Mouse (Mus musculus) brain, embryonic 14.5 days (tissue): ENCODE data around the gene Peli3.
A peak's percentile ranks its signal among the peaks of the same experiment; 100 is the strongest.

ENCODE experiments used
- CTCF ChIP-seq: fragments of 200-500 bp; IDR thresholded peaks from 2 replicates; pipeline ENCODE4 v1.5.1; 2012; ENCODE audit warnings: inconsistent platforms, mild to moderate bottlenecking, moderate library complexity, borderline replicate concordance; ENCODE audit not compliant: insufficient read depth, insufficient read length; ENCODE audit errors: extremely low read depth
- POLR2A ChIP-seq: fragments of 200-500 bp; IDR thresholded peaks from 2 replicates; pipeline ENCODE4 v1.6.1; 2012; ENCODE audit warnings: mild to moderate bottlenecking, inconsistent platforms, borderline replicate concordance; ENCODE audit not compliant: poor library complexity, insufficient read depth, insufficient read length, severe bottlenecking; ENCODE audit errors: extremely low read depth

DNA sequence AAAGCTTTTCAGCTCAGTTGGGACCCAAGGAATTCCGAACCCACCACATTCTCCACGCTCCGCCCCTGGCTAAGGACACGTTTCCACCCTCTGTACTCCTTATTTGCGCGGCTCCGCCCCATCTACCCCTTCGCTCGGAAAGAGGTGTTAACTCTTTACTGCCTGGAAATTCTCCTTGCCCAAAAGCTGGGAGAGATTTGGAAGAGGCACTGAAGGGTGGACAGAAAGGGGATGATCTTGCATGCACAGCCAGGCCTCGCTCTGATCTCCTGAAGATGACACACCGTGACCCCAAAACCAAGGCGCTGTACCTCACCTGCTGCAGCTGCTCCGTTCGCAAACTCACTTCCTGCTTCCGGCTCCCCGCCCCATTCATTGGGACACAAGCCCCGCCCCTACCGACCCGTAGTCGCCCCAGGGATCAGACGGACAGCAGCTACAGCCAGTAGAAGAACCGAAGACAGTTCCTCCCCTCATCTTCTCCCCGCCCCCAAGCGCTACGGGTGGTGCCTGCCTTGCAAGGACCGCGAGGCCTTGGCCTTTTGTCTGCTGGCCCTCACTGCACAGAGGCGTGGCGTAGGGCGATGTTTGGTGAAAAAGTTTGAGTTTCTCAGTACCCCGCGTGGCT, 14.9 kb downstream of the Peli3 start, which contains the start of gene Dpp3:
- TF ChIP-seq CTCF (no peak), POLR2A (peak; percentile 71; the same call in 1 of the 2 replicates)
